Mouse (Mus musculus) bone marrow, adult 2 months (tissue): ENCODE measurements at regions not wholly inside any gene's neighbourhood (a gene's known extent, or its start where the extent isn't known, plus 50 kb on each side); places are given as distances from the start of the nearest gene placed in this dataset.

Experiments
- CTCF ChIP-seq: fragments of 200-500 bp; IDR thresholded peaks from 2 replicates; pipeline ENCODE4 v1.5.1; 2011; ENCODE audit warnings: low read length, control low read depth; ENCODE audit not compliant: control insufficient read depth, insufficient read depth
- POLR2A ChIP-seq: fragments of 200-500 bp; IDR thresholded peaks from 2 replicates; pipeline ENCODE4 v1.6.1; 2011; ENCODE audit warnings: low read depth, mild to moderate bottlenecking, control low read depth, low read length, borderline replicate concordance; ENCODE audit not compliant: control insufficient read depth

DNA sequence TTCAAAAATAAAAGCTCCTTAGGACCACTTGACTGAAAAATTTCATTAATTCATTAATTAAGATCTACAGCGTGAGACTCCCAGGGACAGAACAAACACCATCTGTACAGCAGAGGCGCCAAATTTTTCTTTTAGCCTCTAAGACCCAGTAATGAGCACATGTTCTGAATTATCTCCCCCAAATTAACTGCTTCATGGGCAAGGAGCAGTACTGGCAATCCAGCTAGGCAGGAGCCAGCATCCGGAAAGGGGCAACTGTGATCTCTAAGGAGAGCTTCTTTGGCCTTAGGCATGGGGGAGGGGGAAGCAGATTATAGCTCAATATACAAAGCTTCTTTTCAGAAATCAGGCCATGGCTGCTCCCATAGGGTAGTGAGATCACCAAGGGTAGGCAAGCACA is 278.2 kb upstream of the Castor2 start:
- TF ChIP-seq CTCF (no peak), POLR2A (no peak)
